Mouse (Mus musculus) erythroblast, embryonic 14.5 days (primary cell): ENCODE results near the gene Krtap19-5.

Experiments
- GATA1 ChIP-seq: IDR thresholded peaks from 2 replicates; pipeline ENCODE4 v1.6.1; 2012; ENCODE audit warnings: low read length, inconsistent platforms, mixed read lengths
- TAL1 ChIP-seq: IDR thresholded peaks from 3 replicates; pipeline ENCODE4 v1.6.1; 2012; ENCODE audit warnings: low read length, inconsistent platforms, mixed read lengths

DNA sequence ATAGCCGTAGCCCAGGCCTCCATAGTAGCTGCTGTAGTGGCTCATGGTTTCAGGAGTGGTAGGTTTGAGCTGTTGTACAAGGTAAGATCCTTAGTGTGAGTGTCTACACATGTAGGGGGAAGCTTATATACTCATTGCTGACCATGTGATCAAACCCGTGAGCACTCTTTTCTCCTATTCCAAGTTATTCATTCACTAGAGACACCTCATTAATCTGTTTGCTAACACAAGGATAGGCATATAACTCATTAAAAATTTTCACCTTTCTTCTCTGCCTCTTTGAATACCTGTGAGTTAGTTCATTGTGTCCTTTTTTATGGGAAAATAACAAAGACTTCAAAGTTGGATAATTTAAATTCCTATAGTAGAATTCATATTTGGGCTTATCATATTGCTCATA is 18.3 kb downstream of the Krtap19-5 start, which contains the start of gene Krtap19-3:
- TF ChIP-seq GATA1: no peak
- no peak for TF ChIP-seq TAL1
